Mouse (Mus musculus) midbrain, postnatal 0 days (tissue): ENCODE measurements at regions not wholly inside any gene's neighbourhood (a gene's known extent, or its start where the extent isn't known, plus 50 kb on each side); places are given as distances from the start of the nearest gene placed in this dataset.

ENCODE experiments used
- ATAC-seq: fragments of 200-750 bp; cut with Nextera tagmentation; 2 replicates; pipeline ENCODE4 v1.8.0; 2017; ENCODE audit warnings: moderate number of reproducible peaks, mild to moderate bottlenecking, moderate TSS enrichment, moderate library complexity; ENCODE audit not compliant: low FRiP score
- DNase-seq: peaks from one replicate; pipeline ENCODE4 v3.0.0-alpha.2; 2015; ENCODE audit warnings: low spot score
- H3K27ac ChIP-seq: fragments of 300-500 bp; sonication (generic); 2 replicates; pipeline ENCODE4 v1.5.1; 2014; ENCODE audit warnings: low read depth, mild to moderate bottlenecking, low read length, mixed read lengths
- H3K27me3 ChIP-seq: fragments of 300-500 bp; sonication (generic); 2 replicates; pipeline ENCODE4 v1.6.1; 2014; ENCODE audit warnings: low read length, control low read depth, mixed read lengths; ENCODE audit not compliant: insufficient read depth
- H3K36me3 ChIP-seq: fragments of 300-500 bp; sonication (generic); 2 replicates; pipeline ENCODE4 v1.6.1; 2014; ENCODE audit warnings: low read length, control low read depth, mixed read lengths; ENCODE audit not compliant: insufficient read depth
- H3K4me1 ChIP-seq: fragments of 300-500 bp; sonication (generic); 2 replicates; pipeline ENCODE4 v1.6.1; 2014; ENCODE audit warnings: mild to moderate bottlenecking, control low read depth, antibody characterized with exemption, low read length, mixed read lengths; ENCODE audit not compliant: insufficient read depth
- H3K4me2 ChIP-seq: fragments of 300-500 bp; sonication (generic); 2 replicates; pipeline ENCODE4 v1.6.1; 2014; ENCODE audit warnings: low read depth, mild to moderate bottlenecking, low read length, mixed read lengths; ENCODE audit not compliant: poor library complexity, severe bottlenecking
- H3K4me3 ChIP-seq: fragments of 300-500 bp; sonication (generic); 2 replicates; pipeline ENCODE4 v1.5.1; 2014; ENCODE audit warnings: low read depth, mild to moderate bottlenecking, low read length, moderate library complexity
- H3K9ac ChIP-seq: fragments of 300-500 bp; sonication (generic); replicated peaks from 2 replicates; pipeline ENCODE4 v1.6.1; 2014; ENCODE audit warnings: mild to moderate bottlenecking, low read length, moderate library complexity, mixed read lengths; ENCODE audit not compliant: poor library complexity, severe bottlenecking
- H3K9me3 ChIP-seq: fragments of 300-500 bp; sonication (generic); 2 replicates; pipeline ENCODE4 v1.6.1; 2016; ENCODE audit warnings: low read length, control low read depth
- CTCF ChIP-seq: IDR thresholded peaks from 2 replicates; pipeline ENCODE4 v1.5.1; 2016; ENCODE audit warnings: antibody characterized with exemption, mild to moderate bottlenecking
- WGBS: fragments of 180-500 bp; shearing (Covaris S2); extraction: QIAGEN DNeasy Blood & Tissue Kit; methylation state at CpG from one replicate; pipeline ENCODE4 v1.1.7; 2014; 5-methylcytosine and 5-hydroxymethylcytosine counted together

DNA sequence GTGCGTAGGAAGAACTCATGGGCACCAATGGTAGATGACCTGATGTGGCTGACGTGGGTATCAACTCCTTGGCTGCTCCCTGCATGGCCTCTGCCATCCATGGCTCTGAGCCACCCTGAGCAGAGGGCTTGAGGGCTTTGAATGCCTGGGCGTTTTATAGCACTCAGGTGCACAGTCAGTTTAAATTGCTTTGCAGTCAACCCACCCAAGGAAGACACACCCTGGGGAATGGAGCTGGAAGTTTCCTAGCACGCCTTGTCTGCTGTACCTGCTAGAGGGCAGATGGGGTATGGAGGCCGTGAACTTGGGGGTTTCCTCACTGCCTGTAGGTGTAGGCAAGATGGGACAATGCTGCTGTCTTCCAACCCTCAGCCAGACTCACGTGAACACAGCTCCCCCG is 129.8 kb upstream of the Hdac4 start:
- no peaks in the 10 kb centered on the region for H3K36me3 ChIP-seq
- ATAC-seq (no peak), DNase-seq (no peak)
- TF ChIP-seq CTCF = no peak
- no peak overlapping the region for H3K4me3 ChIP-seq
- H3K4me2 ChIP-seq = no peak overlapping the region
- no peaks in the 10 kb centered on the region for H3K4me1 ChIP-seq
- H3K9ac ChIP-seq = no peak overlapping the region
- 91% methylated on average over 7 of the region's 7 CpGs for WGBS
- H3K9me3 ChIP-seq = no peaks in the 10 kb centered on the region
- no peaks in the 10 kb centered on the region for H3K27me3 ChIP-seq
- no peak overlapping the region for H3K27ac ChIP-seq

DNA sequence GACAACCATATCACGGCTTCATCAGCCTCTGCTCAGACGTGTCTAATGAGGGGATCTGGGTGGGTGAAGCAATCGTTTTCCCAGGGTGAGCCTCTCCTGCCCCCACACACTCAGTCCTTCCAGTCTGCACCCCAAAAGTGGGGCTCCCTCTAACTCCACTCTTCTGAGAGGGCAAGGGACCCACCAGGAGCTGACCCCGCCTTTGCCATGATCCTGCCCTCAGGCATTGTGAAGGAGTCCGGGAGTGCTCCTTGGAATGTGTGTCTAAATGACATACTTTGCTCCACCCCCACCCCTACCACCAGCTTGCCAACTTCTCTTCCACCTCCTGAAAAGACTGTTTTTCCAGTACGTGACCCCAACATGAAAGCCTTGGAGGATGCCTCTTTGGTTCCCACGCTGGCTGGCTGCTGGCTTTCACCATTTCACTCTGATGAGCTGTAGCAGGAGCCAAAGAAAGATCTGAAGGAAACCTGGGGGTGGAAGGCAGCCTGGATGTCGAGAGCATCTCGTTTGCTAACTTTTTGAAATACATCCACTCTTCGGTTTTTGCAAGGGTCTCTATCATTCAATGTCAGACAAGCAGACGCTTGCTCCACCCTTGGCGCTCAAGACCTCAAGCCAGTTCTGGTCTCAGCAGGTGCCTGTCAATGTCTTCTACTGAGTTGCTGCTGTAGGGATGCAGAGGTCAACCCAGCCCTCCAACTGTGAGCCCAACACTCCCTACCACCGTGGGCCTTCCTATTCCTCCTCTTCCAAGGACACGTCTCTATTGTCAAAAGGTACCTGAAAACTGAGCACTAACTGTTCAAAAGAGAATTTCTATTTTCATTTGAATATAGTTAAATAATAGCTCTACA is 128.8 kb upstream of the Hdac4 start:
- Histone ChIP-seq H3K36me3 (no peaks in the 10 kb centered on the region), H3K27me3 (no peaks in the 10 kb centered on the region), H3K27ac (no peak overlapping the region), H3K4me3 (no peak overlapping the region), H3K9ac (no peak overlapping the region), H3K4me1 (no peaks in the 10 kb centered on the region), H3K9me3 (no peaks in the 10 kb centered on the region), H3K4me2 (no peak overlapping the region)
- TF ChIP-seq CTCF = no peak
- ATAC-seq = no peak
- no peak for DNase-seq
- WGBS = 55% methylated on average over 14 of the region's 14 CpGs

DNA sequence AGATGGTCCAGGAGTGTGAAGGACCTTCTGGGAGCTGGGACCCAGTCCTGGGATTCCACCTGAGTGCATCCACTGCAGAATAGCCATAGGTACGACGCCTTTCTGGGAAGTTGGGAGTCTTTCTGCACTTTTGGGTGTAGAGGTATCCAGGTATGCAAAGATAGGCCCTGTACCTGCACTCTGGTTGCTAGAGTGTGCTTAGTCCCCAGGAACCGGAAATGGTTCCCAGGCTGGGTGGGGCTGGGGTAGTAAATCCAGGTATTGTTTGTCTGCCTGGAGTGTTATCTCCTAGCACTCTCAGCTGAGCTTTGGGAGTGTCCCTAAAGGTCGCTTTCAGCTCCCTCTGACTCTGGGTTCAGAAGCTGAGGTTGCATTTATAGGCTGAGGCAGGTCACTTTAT is 121.6 kb upstream of the Hdac4 start:
- TF ChIP-seq CTCF = no peak
- no peaks in the 10 kb centered on the region for H3K9me3 ChIP-seq
- H3K9ac ChIP-seq = no peak overlapping the region
- no peak for DNase-seq
- H3K4me3 ChIP-seq = no peak overlapping the region
- 91% methylated on average over 4 of the region's 4 CpGs for WGBS
- ATAC-seq = no peak
- H3K27me3 ChIP-seq = no peaks in the 10 kb centered on the region
- H3K4me2 ChIP-seq = no peak overlapping the region
- H3K4me1 ChIP-seq = no peaks in the 10 kb centered on the region
- no peak overlapping the region for H3K27ac ChIP-seq
- no peaks in the 10 kb centered on the region for H3K36me3 ChIP-seq

DNA sequence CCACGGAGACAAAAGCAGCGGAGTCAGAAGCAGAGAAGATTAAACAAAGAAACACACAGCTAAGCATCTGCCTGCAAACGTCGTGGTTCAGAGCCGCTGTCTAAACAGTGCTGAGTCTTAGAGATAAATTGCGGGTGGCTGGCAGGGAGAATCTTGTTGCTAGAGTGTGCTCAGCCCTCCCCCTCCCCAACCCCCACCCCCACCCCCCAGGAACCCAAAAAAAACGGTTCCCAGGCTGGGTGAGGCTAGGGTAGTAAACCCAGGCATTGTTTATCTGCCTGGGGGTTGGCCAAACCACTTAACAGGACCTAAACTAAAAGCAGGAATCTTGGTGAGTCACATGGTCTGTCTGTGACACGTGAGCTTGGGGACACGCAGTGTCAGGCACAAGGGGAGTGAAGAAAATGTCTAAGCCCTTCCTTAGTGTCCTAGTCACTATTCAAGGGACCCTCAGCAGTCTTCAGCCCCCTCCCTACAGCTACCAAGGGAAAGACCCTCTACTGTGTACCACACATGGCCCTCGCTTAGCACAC is 120.8 kb upstream of the Hdac4 start:
- H3K9me3 ChIP-seq = no peaks in the 10 kb centered on the region
- H3K4me1 ChIP-seq = no peaks in the 10 kb centered on the region
- H3K27ac ChIP-seq = no peak overlapping the region
- H3K9ac ChIP-seq = 0 out of 2 replicates have a peak overlapping the region, but pooled peaks have one; percentile 24
- H3K4me3 ChIP-seq = no peak overlapping the region
- 29% methylated on average over 10 of the region's 10 CpGs for WGBS
- peak overlapping the region; percentile 9; the same call in 1 of the 2 replicates for H3K4me2 ChIP-seq
- DNase-seq (no peak), ATAC-seq (no peak)
- no peak for TF ChIP-seq CTCF
- no peaks in the 10 kb centered on the region for H3K27me3 ChIP-seq
- H3K36me3 ChIP-seq = no peaks in the 10 kb centered on the region

DNA sequence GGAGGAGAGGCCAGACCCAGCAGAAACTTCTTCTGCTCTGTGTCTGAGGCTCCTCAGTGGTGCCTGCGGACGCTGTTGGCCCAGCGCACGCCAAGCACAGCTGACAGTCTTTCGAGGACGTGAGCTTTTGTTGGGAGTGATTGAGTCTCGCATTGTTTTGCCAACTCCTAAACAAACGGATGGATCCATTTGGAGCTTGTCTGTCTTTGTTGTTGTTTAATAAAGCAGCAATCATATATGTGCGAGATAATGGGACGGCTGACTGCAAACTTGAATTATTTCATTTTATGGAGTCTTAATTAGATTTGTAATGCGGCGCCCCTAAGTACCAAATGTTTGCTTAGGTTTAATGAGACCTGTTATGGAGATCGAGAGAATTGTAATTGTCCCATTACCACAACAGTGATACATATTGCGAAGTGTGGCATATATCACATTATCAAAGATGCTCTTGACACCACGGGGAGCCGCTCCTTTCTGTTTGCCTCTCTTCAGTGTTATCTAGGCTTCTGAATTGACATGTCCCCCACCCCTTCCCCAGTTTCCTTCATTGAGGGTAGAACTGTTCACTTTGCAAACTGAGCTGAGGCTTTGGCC is 117.6 kb upstream of the Hdac4 start:
- H3K27me3 ChIP-seq = no peaks in the 10 kb centered on the region
- H3K9me3 ChIP-seq = 0 out of 2 replicates have a peak, but pooled peaks cover under 1% of the 10 kb centered on the region
- H3K36me3 ChIP-seq = no peaks in the 10 kb centered on the region
- H3K27ac ChIP-seq = no peak overlapping the region
- no peak for TF ChIP-seq CTCF
- H3K4me3 ChIP-seq = no peak overlapping the region
- ATAC-seq = no peak
- no peaks in the 10 kb centered on the region for H3K4me1 ChIP-seq
- 84% methylated on average over 16 of the region's 16 CpGs for WGBS
- no peak for DNase-seq
- H3K4me2 ChIP-seq = no peak overlapping the region
- no peak overlapping the region for H3K9ac ChIP-seq

DNA sequence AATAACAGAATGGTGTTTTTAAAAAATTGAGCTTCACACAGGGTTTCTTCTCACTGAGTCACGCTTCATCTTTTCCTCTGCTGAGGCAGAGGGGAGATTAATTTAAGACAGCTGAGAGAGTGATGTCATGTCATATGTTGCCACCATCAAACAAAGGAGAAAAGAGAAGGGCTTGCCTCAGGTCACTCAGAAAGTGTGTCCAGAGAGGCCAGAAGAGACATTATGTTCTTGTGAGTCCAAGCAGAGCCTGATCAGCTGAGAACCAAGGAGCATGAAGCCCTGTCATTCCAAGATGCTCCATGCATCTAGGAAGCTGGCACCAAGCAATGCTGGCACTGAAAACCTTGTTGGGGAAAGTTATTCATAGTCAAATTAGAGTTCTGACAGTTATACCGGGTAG is 114.4 kb upstream of the Hdac4 start:
- no peak for TF ChIP-seq CTCF
- H3K4me3 ChIP-seq = no peak overlapping the region
- H3K36me3 ChIP-seq = no peaks in the 10 kb centered on the region
- H3K27ac ChIP-seq = no peak overlapping the region
- ATAC-seq (no peak), DNase-seq (no peak)
- 0 out of 2 replicates have a peak, but pooled peaks cover 5% of the 10 kb centered on the region for H3K9me3 ChIP-seq
- H3K4me1 ChIP-seq = no peaks in the 10 kb centered on the region
- no peak overlapping the region for H3K9ac ChIP-seq
- WGBS = 77% methylated on average over 2 of the region's 2 CpGs
- H3K4me2 ChIP-seq = no peak overlapping the region
- no peaks in the 10 kb centered on the region for H3K27me3 ChIP-seq
